Mouse (Mus musculus): Measurements from ENCODE around the gene Actg2. TPM values are rescaled to one million over a fixed set of nuclear protein-coding genes. Genes with fewer than 3 reads are reported as not detected.

Actg2 gene
- polyA plus RNA-seq, 1 experiment from 2014 or later = 1,788 TPM

- under 1% methylated on average over 54 of the region's 54 CpGs for WGBS
- Histone ChIP-seq H3K27me3 (ENCODE audit: control insufficient read depth, insufficient read depth, low read length) (no peaks in the 10 kb centered on the region), H3K4me1 (ENCODE audit: control insufficient read depth, insufficient read depth, low read length) (peaks cover 14% of the 10 kb centered on the region), H3K4me3 (replicated peaks; ENCODE audit: low read length) (peak within 1 kb of the TSS; percentile 87), H3K36me3 (ENCODE audit: control insufficient read depth, insufficient read depth, low read length) (no peaks in the 10 kb centered on the region), H3K9me3 (replicated peaks; ENCODE audit: control insufficient read depth, low read length) (no peaks in the 10 kb centered on the region), H3K27ac (ENCODE audit: low read length) (peak within 1 kb of the TSS; percentile 98), H3K9ac (ENCODE audit: low read length) (peak within 1 kb of the TSS; percentile 93), H3K4me2 (ENCODE audit: low read depth, low read length) (peak within 1 kb of the TSS; percentile 81)
- ATAC-seq (ENCODE audit: insufficient read depth, low FRiP score) = peak; percentile 97
Observed at GRCm38 (mm10) chr6:83506258-83507167, 29.6 kb downstream of the Actg2 start, which contains the start of gene Dguok. Dguok (minus strand) TSS chr6:83506969.

GRCm38 (mm10) chr6:83505554-83505953, 30.5 kb downstream of the Actg2 start:
- Histone ChIP-seq H3K4me3 (replicated peaks; ENCODE audit: low read length) (peak overlapping the region; percentile 87), H3K9me3 (replicated peaks; ENCODE audit: control insufficient read depth, low read length) (no peaks in the 10 kb centered on the region), H3K4me2 (ENCODE audit: low read depth, low read length) (peak overlapping the region; percentile 81), H3K4me1 (ENCODE audit: control insufficient read depth, insufficient read depth, low read length) (peaks cover 14% of the 10 kb centered on the region), H3K36me3 (ENCODE audit: control insufficient read depth, insufficient read depth, low read length) (no peaks in the 10 kb centered on the region), H3K27me3 (ENCODE audit: control insufficient read depth, insufficient read depth, low read length) (no peaks in the 10 kb centered on the region), H3K9ac (ENCODE audit: low read length) (no peak overlapping the region; the same call in 1 of the 2 replicates), H3K27ac (ENCODE audit: low read length) (0 out of 2 replicates have a peak overlapping the region, but pooled peaks have one; percentile 29)
- WGBS = 87% methylated on average over 4 of the region's 4 CpGs
- no peak for ATAC-seq (ENCODE audit: insufficient read depth, low FRiP score)

DNA sequence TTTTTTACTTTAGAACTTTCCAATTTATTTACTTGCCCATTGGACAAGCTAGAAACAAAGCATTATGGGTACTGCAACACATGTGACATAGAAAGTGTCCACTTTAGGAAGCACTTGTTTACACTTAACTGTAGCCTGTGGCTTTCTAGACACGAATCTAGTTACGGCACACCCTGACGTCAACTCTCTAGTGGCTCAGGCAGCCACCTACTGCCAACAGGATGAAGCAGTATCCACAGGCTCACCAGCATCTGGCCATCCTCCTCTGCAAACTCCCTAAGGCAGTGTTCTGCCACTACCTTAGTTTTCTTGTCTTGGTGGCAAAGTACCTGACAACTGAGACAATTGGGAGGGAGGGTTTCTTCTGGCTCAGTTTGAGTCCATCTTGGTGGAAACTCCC, 32.7 kb downstream of the Actg2 start:
- Histone ChIP-seq H3K27me3 (ENCODE audit: control insufficient read depth, insufficient read depth, low read length) (no peaks in the 10 kb centered on the region), H3K36me3 (ENCODE audit: control insufficient read depth, insufficient read depth, low read length) (no peaks in the 10 kb centered on the region)
- WGBS = 69% methylated on average over 3 of the region's 3 CpGs

GRCm38 (mm10) chr6:83502656-83503055, 33.4 kb downstream of the Actg2 start:
- Histone ChIP-seq H3K4me2 (ENCODE audit: low read depth, low read length) (no peak overlapping the region), H3K27me3 (ENCODE audit: control insufficient read depth, insufficient read depth, low read length) (no peaks in the 10 kb centered on the region), H3K4me1 (ENCODE audit: control insufficient read depth, insufficient read depth, low read length) (peaks cover 14% of the 10 kb centered on the region), H3K9me3 (replicated peaks; ENCODE audit: control insufficient read depth, low read length) (no peaks in the 10 kb centered on the region), H3K36me3 (ENCODE audit: control insufficient read depth, insufficient read depth, low read length) (no peaks in the 10 kb centered on the region), H3K9ac (ENCODE audit: low read length) (no peak overlapping the region), H3K4me3 (replicated peaks; ENCODE audit: low read length) (no peak overlapping the region), H3K27ac (ENCODE audit: low read length) (peak overlapping the region; percentile 83)
- WGBS = 77% methylated on average over 3 of the region's 3 CpGs
- no peak for ATAC-seq (ENCODE audit: insufficient read depth, low FRiP score)

More for the DNA sequence above, 32.7 kb downstream of the Actg2 start:
- ATAC-seq (ENCODE audit: insufficient read depth, low FRiP score) = no peak
- no peak overlapping the region for H3K4me2 ChIP-seq (ENCODE audit: low read depth, low read length)
- no peak overlapping the region for H3K4me3 ChIP-seq (replicated peaks; ENCODE audit: low read length)
- H3K4me1 ChIP-seq (ENCODE audit: control insufficient read depth, insufficient read depth, low read length) = peaks cover 14% of the 10 kb centered on the region
- no peak overlapping the region for H3K9ac ChIP-seq (ENCODE audit: low read length)
- peak overlapping the region; percentile 83; the same call in 1 of the 2 replicates for H3K27ac ChIP-seq (ENCODE audit: low read length)
- H3K9me3 ChIP-seq (replicated peaks; ENCODE audit: control insufficient read depth, low read length) = no peaks in the 10 kb centered on the region

DNA sequence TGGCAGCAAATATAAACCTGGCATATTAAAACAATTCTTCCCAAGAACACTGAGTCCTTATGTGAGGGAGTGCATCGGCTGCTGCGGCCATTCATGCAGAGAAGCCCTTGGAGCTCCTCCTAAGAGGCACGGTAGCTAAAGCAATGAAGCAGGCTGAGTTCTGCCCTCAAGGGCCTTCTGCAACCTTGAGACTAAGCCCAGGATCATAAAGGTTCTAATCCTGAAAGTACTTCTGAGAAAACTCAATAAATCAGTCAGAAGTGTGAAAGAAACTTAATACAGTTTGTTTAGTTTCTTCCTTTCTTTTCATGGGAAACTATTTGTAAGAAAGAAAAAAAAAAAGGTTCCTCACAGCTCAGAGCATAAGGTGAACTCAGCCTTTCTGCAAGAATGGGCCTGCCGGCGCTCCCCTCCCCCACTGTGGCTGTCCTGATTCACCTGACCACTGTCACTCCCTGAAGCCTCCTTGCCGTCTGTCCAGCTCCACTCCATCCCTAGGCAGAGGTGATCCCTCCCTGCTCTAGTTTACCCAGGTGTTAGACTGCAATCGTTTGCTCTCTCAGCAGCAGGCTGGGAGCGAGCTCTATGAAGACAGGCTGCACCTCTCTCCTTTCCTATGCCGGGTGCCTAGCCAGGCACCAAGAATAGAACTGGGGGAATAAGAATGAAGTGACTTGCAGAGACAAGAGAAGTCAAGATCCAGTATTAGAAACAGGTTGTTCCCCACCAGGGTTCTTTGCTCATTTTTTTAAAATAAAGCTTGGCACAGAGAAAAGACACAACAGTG, 34.3 kb downstream of the Actg2 start:
- no peak for ATAC-seq (ENCODE audit: insufficient read depth, low FRiP score)
- 56% methylated on average over 9 of the region's 9 CpGs for WGBS
- Histone ChIP-seq H3K27ac (ENCODE audit: low read length) (peak overlapping the region; percentile 83), H3K9ac (ENCODE audit: low read length) (peak overlapping the region; percentile 5; the same call in 1 of the 2 replicates), H3K36me3 (ENCODE audit: control insufficient read depth, insufficient read depth, low read length) (no peaks in the 10 kb centered on the region), H3K4me3 (replicated peaks; ENCODE audit: low read length) (no peak overlapping the region), H3K9me3 (replicated peaks; ENCODE audit: control insufficient read depth, low read length) (no peaks in the 10 kb centered on the region), H3K4me2 (ENCODE audit: low read depth, low read length) (no peak overlapping the region), H3K4me1 (ENCODE audit: control insufficient read depth, insufficient read depth, low read length) (peaks cover 12% of the 10 kb centered on the region), H3K27me3 (ENCODE audit: control insufficient read depth, insufficient read depth, low read length) (no peaks in the 10 kb centered on the region)

GRCm38 (mm10) chr6:83500462-83500861, 35.6 kb downstream of the Actg2 start:
- WGBS = 56% methylated on average over 3 of the region's 3 CpGs

DNA sequence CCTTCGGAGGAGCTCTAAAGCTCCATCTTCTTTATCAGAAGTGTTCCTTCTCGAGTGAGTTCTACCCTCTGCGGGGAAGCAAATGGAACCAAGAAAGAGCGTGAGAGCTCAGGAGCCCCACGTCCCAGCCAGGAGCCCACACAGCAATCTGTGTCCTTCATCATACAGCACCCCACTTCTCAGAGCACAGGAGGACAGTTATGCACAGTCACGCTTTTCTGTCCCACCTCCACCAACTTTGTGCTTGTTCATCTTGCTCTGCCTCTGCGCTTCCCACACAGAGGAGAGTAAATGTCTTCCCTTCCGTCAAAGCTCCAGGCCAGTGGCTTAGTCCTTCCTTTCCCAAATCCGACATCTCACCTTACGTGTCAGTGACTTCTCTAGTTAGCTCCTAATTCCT, 37.0 kb downstream of the Actg2 start:
- 92% methylated on average over 10 of the region's 10 CpGs for WGBS
- Histone ChIP-seq H3K4me2 (ENCODE audit: low read depth, low read length) (no peak overlapping the region), H3K27ac (ENCODE audit: low read length) (no peak overlapping the region)

More at GRCm38 (mm10) chr6:83500462-83500861, 35.6 kb downstream of the Actg2 start:
- Histone ChIP-seq H3K27ac (ENCODE audit: low read length) (no peak overlapping the region), H3K9me3 (replicated peaks; ENCODE audit: control insufficient read depth, low read length) (no peaks in the 10 kb centered on the region), H3K9ac (ENCODE audit: low read length) (no peak overlapping the region), H3K27me3 (ENCODE audit: control insufficient read depth, insufficient read depth, low read length) (no peaks in the 10 kb centered on the region), H3K4me1 (ENCODE audit: control insufficient read depth, insufficient read depth, low read length) (peaks cover 6% of the 10 kb centered on the region; the same call in 1 of the 2 replicates), H3K4me2 (ENCODE audit: low read depth, low read length) (no peak overlapping the region), H3K4me3 (replicated peaks; ENCODE audit: low read length) (no peak overlapping the region), H3K36me3 (ENCODE audit: control insufficient read depth, insufficient read depth, low read length) (no peaks in the 10 kb centered on the region)
- no peak for ATAC-seq (ENCODE audit: insufficient read depth, low FRiP score)

DNA sequence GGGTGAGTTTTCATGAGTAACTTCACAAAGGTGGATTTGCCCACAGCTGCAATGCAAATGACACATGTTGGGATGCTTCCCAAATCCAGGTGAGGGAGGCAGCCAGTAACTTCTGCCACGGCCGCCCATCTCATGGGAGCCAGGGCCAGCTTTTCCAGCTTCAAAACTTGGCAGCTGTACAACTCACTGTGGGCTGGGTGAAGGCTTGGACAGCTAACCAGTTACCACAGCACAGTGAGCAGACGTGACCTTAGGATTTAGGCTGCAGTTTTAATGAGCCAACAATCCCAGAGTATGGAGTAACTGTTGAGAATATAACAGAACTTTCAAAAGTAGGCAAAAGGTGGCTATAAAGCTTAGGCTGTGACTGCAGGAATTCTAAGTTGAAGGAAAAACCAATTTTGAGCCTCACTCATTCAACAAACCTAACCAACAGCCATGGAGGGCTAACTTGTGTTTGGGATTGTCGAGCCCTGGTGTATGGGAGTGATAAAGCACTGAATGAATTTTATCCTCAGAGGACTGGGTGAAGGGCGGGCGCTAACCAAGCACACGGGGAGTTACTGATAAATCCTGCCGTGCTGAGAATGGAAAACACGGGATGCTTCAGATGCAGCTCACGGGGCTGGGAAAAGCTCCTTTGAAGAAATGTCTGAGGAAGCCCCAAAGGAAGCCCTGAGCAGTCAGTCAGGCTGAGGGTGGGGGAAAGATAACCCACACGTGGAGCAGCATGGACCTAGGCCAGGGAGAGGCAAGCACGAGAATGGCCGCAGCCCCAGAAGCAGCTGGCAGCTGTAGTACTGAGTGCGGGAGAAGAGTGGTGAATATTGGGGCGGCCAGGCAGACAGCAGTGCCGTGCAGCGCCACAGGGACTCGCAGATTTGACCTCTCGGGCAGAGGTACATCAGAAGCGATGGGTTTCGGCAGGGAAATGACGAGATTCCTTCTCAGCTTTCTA, 39.0 kb downstream of the Actg2 start:
- Histone ChIP-seq H3K4me1 (ENCODE audit: control insufficient read depth, insufficient read depth, low read length) (0 out of 2 replicates have a peak, but pooled peaks cover 3% of the 10 kb centered on the region), H3K36me3 (ENCODE audit: control insufficient read depth, insufficient read depth, low read length) (no peaks in the 10 kb centered on the region), H3K9me3 (replicated peaks; ENCODE audit: control insufficient read depth, low read length) (no peaks in the 10 kb centered on the region), H3K27me3 (ENCODE audit: control insufficient read depth, insufficient read depth, low read length) (no peaks in the 10 kb centered on the region), H3K4me3 (replicated peaks; ENCODE audit: low read length) (no peak overlapping the region), H3K4me2 (ENCODE audit: low read depth, low read length) (no peak overlapping the region), H3K27ac (ENCODE audit: low read length) (no peak overlapping the region), H3K9ac (ENCODE audit: low read length) (no peak overlapping the region)
- no peak for ATAC-seq (ENCODE audit: insufficient read depth, low FRiP score)
- WGBS = 79% methylated on average over 22 of the region's 22 CpGs

More for the DNA sequence above, 37.0 kb downstream of the Actg2 start:
- Histone ChIP-seq H3K9ac (ENCODE audit: low read length) (no peak overlapping the region), H3K4me3 (replicated peaks; ENCODE audit: low read length) (no peak overlapping the region), H3K9me3 (replicated peaks; ENCODE audit: control insufficient read depth, low read length) (no peaks in the 10 kb centered on the region), H3K36me3 (ENCODE audit: control insufficient read depth, insufficient read depth, low read length) (no peaks in the 10 kb centered on the region), H3K27me3 (ENCODE audit: control insufficient read depth, insufficient read depth, low read length) (no peaks in the 10 kb centered on the region), H3K4me1 (ENCODE audit: control insufficient read depth, insufficient read depth, low read length) (0 out of 2 replicates have a peak, but pooled peaks cover 3% of the 10 kb centered on the region)
- ATAC-seq (ENCODE audit: insufficient read depth, low FRiP score) = no peak
